In genomic region chr13:100125258-100125643, GRCm38 (mm10) we compare ENCODE assay signal across 9 mouse cellular contexts. TPM values are rescaled to one million over a fixed set of nuclear protein-coding genes. Genes with fewer than 3 reads are reported as not detected.
DNase-seq lines count a peak whose midpoint lies in the region; ATAC-seq lines count a peak whose summit lies in the region.
"Had no signal": no experiment of that assay in that cellular context is flagged by ENCODE, and none has a peak within 500 bp of the region (broad histone marks: within the 10 kb centered on the region; RNA-seq: fewer than 3 reads in every experiment).

No protein-coding gene starts in this region.

- peak overlapping the region; percentile 97 for H3K4me2 ChIP-seq in heart, embryonic 14.5 days (ENCODE audit: low read length)
- peak overlapping the region; percentile 56 for H3K4me2 ChIP-seq in hindbrain, embryonic 11.5 days (replicated peaks; ENCODE audit: low read depth, low read length)
- H3K4me2 ChIP-seq in midbrain, embryonic 11.5 days, result peak overlapping the region; percentile 66

- intact Hi-C loops in heart, postnatal 25 days (cut with DNase I), result loop anchor here (2.0 kb wide), 1 partner anchor 16 kb away; the partner anchor contains the start of gene Serf1

- DNase-seq in heart, postnatal 25 days (ENCODE audit: low spot score), result no peak
- peak; percentile 7 for DNase-seq in NIH3T3 (ENCODE audit: low read depth)
- no peak for DNase-seq in hindbrain, embryonic 11.5 days (ENCODE audit: low spot score)
- no peak for DNase-seq in midbrain, embryonic 11.5 days (ENCODE audit: low spot score, missing footprints)
- no peak for DNase-seq in T-cell, adult 2 months (ENCODE audit: low spot score)
- DNase-seq in adrenal gland, postnatal 25 days, result no peak
- DNase-seq in cerebellum, adult 11 months, result no peak

- H3K9ac ChIP-seq in heart, embryonic 14.5 days (ENCODE audit: low read length), result peak overlapping the region; percentile 81
- peak overlapping the region; percentile 74 for H3K9ac ChIP-seq in hindbrain, embryonic 11.5 days (ENCODE audit: low read depth, low read length)
- H3K9ac ChIP-seq in midbrain, embryonic 11.5 days (ENCODE audit: low read length), result peak overlapping the region; percentile 86

- H3K27me3 ChIP-seq in heart, embryonic 14.5 days (ENCODE audit: control insufficient read depth, insufficient read depth, low read length), result no peaks in the 10 kb centered on the region; the same call in 1 of the 2 replicates
- H3K27me3 ChIP-seq in hindbrain, embryonic 11.5 days (ENCODE audit: control insufficient read depth, insufficient read depth, low read length), result no peaks in the 10 kb centered on the region
- no peaks in the 10 kb centered on the region for H3K27me3 ChIP-seq in midbrain, embryonic 11.5 days (ENCODE audit: control insufficient read depth, insufficient read depth, low read length)
- H3K27me3 ChIP-seq: Patski had no signal

- no peak for ATAC-seq in heart, embryonic 14.5 days (ENCODE audit: insufficient number of reproducible peaks, insufficient read depth, low FRiP score, low read depth)
- ATAC-seq in hindbrain, embryonic 11.5 days (ENCODE audit: low FRiP score), result peak; percentile 41; the same call in 1 of the 2 replicates
- peak; percentile 33; the same call in 1 of the 2 replicates for ATAC-seq in midbrain, embryonic 11.5 days (ENCODE audit: low FRiP score)

- peaks cover 29% of the 10 kb centered on the region for H3K36me3 ChIP-seq in heart, embryonic 14.5 days (ENCODE audit: control insufficient read depth, insufficient read depth, low read length)
- H3K36me3 ChIP-seq in hindbrain, embryonic 11.5 days (ENCODE audit: control insufficient read depth, insufficient read depth, low read length), result peaks cover 2% of the 10 kb centered on the region; the same call in 1 of the 2 replicates
- H3K36me3 ChIP-seq in midbrain, embryonic 11.5 days (ENCODE audit: control insufficient read depth, insufficient read depth, low read length), result peaks cover 12% of the 10 kb centered on the region

- H3K9me3 ChIP-seq in heart, embryonic 14.5 days (ENCODE audit: control insufficient read depth, low read length), result no peaks in the 10 kb centered on the region
- no peaks in the 10 kb centered on the region for H3K9me3 ChIP-seq in hindbrain, embryonic 11.5 days (ENCODE audit: control insufficient read depth, low read length)
- H3K9me3 ChIP-seq in midbrain, embryonic 11.5 days (ENCODE audit: control insufficient read depth, low read length), result no peaks in the 10 kb centered on the region

- H3K4me3 ChIP-seq in heart, embryonic 14.5 days (ENCODE audit: control insufficient read depth in 1 of 2, insufficient read depth in 1 of 2, low read depth in 1 of 2, low read length in 2 of 2), result peak overlapping the region; percentile 69 to 81
- peak overlapping the region; percentile 74 for H3K4me3 ChIP-seq in hindbrain, embryonic 11.5 days (ENCODE audit: low read depth, low read length)
- peak overlapping the region; percentile 96 for H3K4me3 ChIP-seq in midbrain, embryonic 11.5 days (ENCODE audit: low read depth, low read length)

- peaks cover 0 to 8% of the 10 kb centered on the region in 2 experiments; a peak in 2 of 4 replicates for H3K4me1 ChIP-seq in heart, embryonic 14.5 days (ENCODE audit: control insufficient read depth in 2 of 2, insufficient read depth in 2 of 2, low read length in 2 of 2)
- H3K4me1 ChIP-seq in hindbrain, embryonic 11.5 days (replicated peaks; ENCODE audit: control insufficient read depth, insufficient read depth, low read length), result no peaks in the 10 kb centered on the region; the same call in 1 of the 2 replicates
- H3K4me1 ChIP-seq in midbrain, embryonic 11.5 days (ENCODE audit: control insufficient read depth, insufficient read depth, low read length), result peaks cover 7% of the 10 kb centered on the region

- WGBS in heart, embryonic 14.5 days, result 3% methylated on average over 10 of the region's 10 CpGs
- WGBS in hindbrain, embryonic 11.5 days, result 6% methylated on average over 10 of the region's 10 CpGs
- WGBS in midbrain, embryonic 11.5 days, result 5% methylated on average over 10 of the region's 10 CpGs

- H3K27ac ChIP-seq in heart, embryonic 14.5 days (replicated peaks in 1 of 2; ENCODE audit: control insufficient read depth in 1 of 2, insufficient read depth in 1 of 2, low read depth in 2 of 2, low read length in 2 of 2), result no peak overlapping the region
- H3K27ac ChIP-seq in hindbrain, embryonic 11.5 days (ENCODE audit: low read depth, low read length), result no peak overlapping the region
- no peak overlapping the region for H3K27ac ChIP-seq in midbrain, embryonic 11.5 days (ENCODE audit: low read depth, low read length)

RNA-seq across cellular contexts. Expression of gene Smn1, which starts 0.6 kb away (rescaled TPM):
- polyA plus RNA-seq in heart, embryonic 14.5 days (2014; fragmentation: Nextera tagmentation; extraction: Ambion mirVana), result 29.5 and 32.9 TPM in 2 replicates
- total RNA-seq in heart, postnatal 25 days (2021), result 10 to 100 TPM; 13.5 to 16.0 TPM
- polyA plus RNA-seq in hindbrain, embryonic 11.5 days (2014; fragmentation: Nextera tagmentation; extraction: Ambion mirVana), result 78.4 and 82.6 TPM in 2 replicates
- polyA plus RNA-seq in midbrain, embryonic 11.5 days (2014; fragmentation: Nextera tagmentation; extraction: Ambion mirVana), result 84.4 and 86.8 TPM in 2 replicates
- total RNA-seq in adrenal gland, postnatal 25 days (2021), result 36.4 and 39.7 TPM in 2 replicates

RNA-seq across cellular contexts. Expression of gene Serf1, which starts 17.4 kb away (rescaled TPM):
- polyA plus RNA-seq in heart, embryonic 14.5 days (2014; fragmentation: Nextera tagmentation; extraction: Ambion mirVana), result 128 and 146 TPM in 2 replicates
- 1 to 10 TPM; 5.6 to 6.7 TPM for total RNA-seq in heart, postnatal 25 days (2021)
- 264 and 267 TPM in 2 replicates for polyA plus RNA-seq in hindbrain, embryonic 11.5 days (2014; fragmentation: Nextera tagmentation; extraction: Ambion mirVana)
- 239 and 276 TPM in 2 replicates for polyA plus RNA-seq in midbrain, embryonic 11.5 days (2014; fragmentation: Nextera tagmentation; extraction: Ambion mirVana)
- total RNA-seq in adrenal gland, postnatal 25 days (2021), result 25.6 and 34.4 TPM in 2 replicates

RNA-seq across cellular contexts. Expression of gene Bdp1, which starts 21.4 kb away (rescaled TPM):
- polyA plus RNA-seq in heart, embryonic 14.5 days (2014; fragmentation: Nextera tagmentation; extraction: Ambion mirVana), result 14.6 and 21.9 TPM in 2 replicates
- 10 to 100 TPM; 25.3 to 29.3 TPM for total RNA-seq in heart, postnatal 25 days (2021)
- polyA plus RNA-seq in hindbrain, embryonic 11.5 days (2014; fragmentation: Nextera tagmentation; extraction: Ambion mirVana), result 23.0 and 31.6 TPM in 2 replicates
- polyA plus RNA-seq in midbrain, embryonic 11.5 days (2014; fragmentation: Nextera tagmentation; extraction: Ambion mirVana), result 20.5 and 23.7 TPM in 2 replicates
- 32.2 and 40.7 TPM in 2 replicates for total RNA-seq in adrenal gland, postnatal 25 days (2021)
